Mouse (Mus musculus) liver, embryonic 16.5 days (tissue): ENCODE measurements around the gene Sh3tc1. TPM values are rescaled to one million over a fixed set of nuclear protein-coding genes. Genes with fewer than 3 reads are reported as not detected.

Experiments
- ATAC-seq: fragments of 200-750 bp; cut with Nextera tagmentation; 2 replicates; pipeline ENCODE4 v1.8.0; 2017; ENCODE audit warnings: low read depth, mild to moderate bottlenecking, moderate number of reproducible peaks, moderate library complexity
- H3K27ac ChIP-seq: fragments of 300-500 bp; sonication (generic); 2 replicates; pipeline ENCODE4 v1.5.1; 2014; ENCODE audit warnings: mild to moderate bottlenecking, low read length
- H3K27me3 ChIP-seq: fragments of 300-500 bp; sonication (generic); 2 replicates; pipeline ENCODE4 v1.6.1; 2014; ENCODE audit warnings: low read depth, low read length, mixed read lengths; ENCODE audit not compliant: control insufficient read depth, insufficient read depth
- H3K36me3 ChIP-seq: fragments of 300-500 bp; sonication (generic); 2 replicates; pipeline ENCODE4 v1.6.1; 2014; ENCODE audit warnings: mild to moderate bottlenecking; ENCODE audit not compliant: control insufficient read depth, insufficient read depth
- H3K4me1 ChIP-seq: fragments of 300-500 bp; sonication (generic); 2 replicates; pipeline ENCODE4 v1.6.1; 2014; ENCODE audit warnings: low read depth, low read length, mixed read lengths; ENCODE audit not compliant: control insufficient read depth
- H3K4me2 ChIP-seq: fragments of 300-500 bp; sonication (generic); 2 replicates; pipeline ENCODE4 v1.6.1; 2014; ENCODE audit warnings: low read depth, low read length, mixed read lengths
- H3K4me3 ChIP-seq: fragments of 300-500 bp; sonication (generic); 2 replicates; pipeline ENCODE4 v1.5.1; 2014; ENCODE audit warnings: low read depth, mild to moderate bottlenecking, low read length
- H3K9ac ChIP-seq: fragments of 300-500 bp; sonication (generic); 2 replicates; pipeline ENCODE4 v1.6.1; 2014; ENCODE audit warnings: low read depth, low read length
- H3K9me3 ChIP-seq: fragments of 300-500 bp; sonication (generic); replicated peaks from 2 replicates; pipeline ENCODE4 v1.6.1; 2016; ENCODE audit warnings: low read length; ENCODE audit not compliant: control insufficient read depth
- WGBS: fragments of 180-500 bp; shearing (Covaris S2); extraction: QIAGEN DNeasy Blood & Tissue Kit; methylation state at CpG from one replicate; pipeline ENCODE4 v1.1.7; 2014; ENCODE audit not compliant: insufficient replicate concordance; 5-methylcytosine and 5-hydroxymethylcytosine counted together
- polyA plus RNA-seq: library from polyadenylated mRNA; unstranded; fragments of >200 nt; fragmentation: Nextera tagmentation; extraction: Ambion mirVana; gene quantifications from 2 replicates; pipeline ENCODE4 v1.2.1, GENCODE M21; 2015

Sh3tc1 gene
- polyA plus RNA-seq, 1 experiment from 2014 or later: 3.2 TPM

DNA sequence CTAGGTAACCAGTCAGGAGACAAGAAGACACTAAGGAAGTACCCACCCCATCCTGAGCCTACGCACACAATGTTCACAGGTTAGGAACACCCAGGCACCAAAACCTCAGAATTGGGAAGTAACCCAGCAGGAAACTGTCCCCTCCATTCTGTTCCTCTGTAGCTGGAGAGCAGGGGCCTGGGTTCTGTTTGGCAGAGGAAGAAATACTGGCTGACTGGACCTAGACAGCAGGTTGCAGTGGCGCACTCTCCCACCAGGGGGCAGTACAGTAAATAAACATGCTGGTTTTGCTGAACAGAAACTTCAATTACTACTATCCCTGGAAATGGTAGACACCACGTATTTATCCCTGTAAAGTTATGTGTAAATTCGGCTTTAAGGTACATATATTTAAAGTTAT, 7.1 kb upstream of the Sh3tc1 start:
- Histone ChIP-seq H3K36me3 (no peaks in the 10 kb centered on the region), H3K9me3 (no peaks in the 10 kb centered on the region), H3K4me3 (no peak overlapping the region), H3K9ac (no peak overlapping the region), H3K4me2 (no peak overlapping the region), H3K4me1 (no peaks in the 10 kb centered on the region), H3K27me3 (no peaks in the 10 kb centered on the region), H3K27ac (no peak overlapping the region)
- WGBS: 9% methylated on average over 4 of the region's 4 CpGs
- no peak for ATAC-seq

- Histone ChIP-seq H3K27me3 (no peaks in the 10 kb centered on the region), H3K36me3 (no peaks in the 10 kb centered on the region), H3K27ac (no peak overlapping the region), H3K4me1 (no peaks in the 10 kb centered on the region), H3K9ac (no peak overlapping the region), H3K4me2 (no peak overlapping the region), H3K9me3 (no peaks in the 10 kb centered on the region), H3K4me3 (no peak overlapping the region)
- no peak for ATAC-seq
- WGBS: 49% methylated on average over 5 of the region's 5 CpGs
These were observed 5.6 kb upstream of the Sh3tc1 start for GRCm38 (mm10) chr5:35745406-35745805.

- no peak overlapping the region for H3K4me3 ChIP-seq
- no peaks in the 10 kb centered on the region for H3K27me3 ChIP-seq
- no peaks in the 10 kb centered on the region for H3K9me3 ChIP-seq
- H3K4me1 ChIP-seq: no peaks in the 10 kb centered on the region; the same call in 1 of the 2 replicates
- H3K4me2 ChIP-seq: no peak overlapping the region
- no peak overlapping the region for H3K9ac ChIP-seq
- ATAC-seq: no peak
- H3K36me3 ChIP-seq: no peaks in the 10 kb centered on the region
- H3K27ac ChIP-seq: no peak overlapping the region
- WGBS: 57% methylated on average over 7 of the region's 7 CpGs
These were observed 4.4 kb upstream of the Sh3tc1 start for GRCm38 (mm10) chr5:35743990-35744722.

- no peak overlapping the region for H3K4me2 ChIP-seq
- no peaks in the 10 kb centered on the region for H3K27me3 ChIP-seq
- H3K9me3 ChIP-seq: no peaks in the 10 kb centered on the region
- no peaks in the 10 kb centered on the region; the same call in 1 of the 2 replicates for H3K4me1 ChIP-seq
- ATAC-seq: no peak
- no peak overlapping the region for H3K27ac ChIP-seq
- H3K4me3 ChIP-seq: no peak overlapping the region
- no peaks in the 10 kb centered on the region for H3K36me3 ChIP-seq
- WGBS: 46% methylated on average over 8 of the region's 8 CpGs
- no peak overlapping the region for H3K9ac ChIP-seq
These were observed 3.6 kb upstream of the Sh3tc1 start for GRCm38 (mm10) chr5:35743238-35743951.

DNA sequence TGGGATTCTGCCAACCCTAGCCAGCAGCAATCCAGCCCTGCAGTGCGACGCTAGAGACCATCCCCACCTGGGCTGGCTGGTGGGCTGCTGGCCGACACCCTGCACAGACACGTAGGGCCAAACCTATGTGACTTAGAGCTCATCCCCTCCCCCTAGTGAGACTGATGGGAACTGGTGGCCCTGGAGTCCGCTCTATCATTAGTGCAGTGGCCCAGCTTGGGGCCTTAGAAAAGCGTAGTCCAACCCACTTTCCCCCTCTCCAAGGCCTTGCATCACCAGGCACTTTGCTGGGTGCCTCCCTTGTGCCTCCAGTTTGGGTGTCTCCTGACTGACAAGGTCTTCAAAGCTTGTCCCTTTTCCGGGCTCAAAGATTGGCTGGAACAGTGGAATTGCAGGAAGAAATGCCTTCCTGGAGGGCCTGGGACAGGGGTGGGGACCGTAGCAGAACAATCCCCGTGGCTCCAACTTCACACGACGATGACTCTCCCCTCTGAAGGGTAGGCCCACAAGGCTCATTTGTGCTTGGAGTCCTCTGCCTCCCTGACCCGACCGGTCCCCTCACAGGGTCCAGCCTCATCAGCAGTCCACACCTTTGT, 1.5 kb upstream of the Sh3tc1 start:
- H3K4me1 ChIP-seq: no peaks in the 10 kb centered on the region; the same call in 1 of the 2 replicates
- no peak overlapping the region for H3K9ac ChIP-seq
- 47% methylated on average over 13 of the region's 13 CpGs for WGBS
- no peak overlapping the region for H3K4me3 ChIP-seq
- no peaks in the 10 kb centered on the region for H3K27me3 ChIP-seq
- H3K36me3 ChIP-seq: no peaks in the 10 kb centered on the region
- H3K27ac ChIP-seq: no peak overlapping the region
- no peaks in the 10 kb centered on the region for H3K9me3 ChIP-seq
- no peak overlapping the region for H3K4me2 ChIP-seq
- ATAC-seq: no peak

GRCm38 (mm10) chr5:35740716-35741115, 929 bp upstream of the Sh3tc1 start:
- H3K4me2 ChIP-seq: no peak overlapping the region
- H3K9ac ChIP-seq: no peak overlapping the region
- H3K4me3 ChIP-seq: no peak overlapping the region
- ATAC-seq: no peak
- H3K27me3 ChIP-seq: no peaks in the 10 kb centered on the region
- H3K9me3 ChIP-seq: no peaks in the 10 kb centered on the region
- H3K36me3 ChIP-seq: no peaks in the 10 kb centered on the region
- WGBS: 11% methylated on average over 10 of the region's 10 CpGs
- no peaks in the 10 kb centered on the region; the same call in 1 of the 2 replicates for H3K4me1 ChIP-seq
- no peak overlapping the region for H3K27ac ChIP-seq

- Histone ChIP-seq H3K27ac (no peak overlapping the region), H3K4me2 (no peak overlapping the region), H3K36me3 (no peaks in the 10 kb centered on the region), H3K9me3 (no peaks in the 10 kb centered on the region), H3K27me3 (no peaks in the 10 kb centered on the region), H3K4me1 (no peaks in the 10 kb centered on the region; the same call in 1 of the 2 replicates), H3K9ac (no peak overlapping the region), H3K4me3 (no peak overlapping the region)
- WGBS: 57% methylated on average over 2 of the region's 2 CpGs
- ATAC-seq: no peak
These were observed 782 bp downstream of the Sh3tc1 start for GRCm38 (mm10) chr5:35739005-35739404.

- no peaks in the 10 kb centered on the region; the same call in 1 of the 2 replicates for H3K4me1 ChIP-seq
- no peak overlapping the region for H3K4me3 ChIP-seq
- no peaks in the 10 kb centered on the region for H3K36me3 ChIP-seq
- H3K4me2 ChIP-seq: no peak overlapping the region
- no peak overlapping the region for H3K27ac ChIP-seq
- no peak overlapping the region for H3K9ac ChIP-seq
- H3K9me3 ChIP-seq: no peaks in the 10 kb centered on the region
- no peaks in the 10 kb centered on the region for H3K27me3 ChIP-seq
- peak; percentile 35; the same call in 1 of the 2 replicates for ATAC-seq
- 61% methylated on average over 20 of the region's 20 CpGs for WGBS
These were observed 2.4 kb downstream of the Sh3tc1 start for GRCm38 (mm10) chr5:35737231-35737901.
